Mouse (Mus musculus): Measurements from ENCODE around the gene Nat8f6. TPM values are rescaled to one million over a fixed set of nuclear protein-coding genes. Genes with fewer than 3 reads are reported as not detected.
"Not testable (repeated sequence)": the region's sequence is repeated elsewhere in the genome, so short reads cannot be mapped to it uniquely, and the experiment has no call there.

The Nat8f6 gene
- 0.24 TPM in 1 of 2 replicates, not detected in the other for polyA plus RNA-seq (2015; fragmentation: Nextera tagmentation; extraction: Ambion mirVana)

DNA sequence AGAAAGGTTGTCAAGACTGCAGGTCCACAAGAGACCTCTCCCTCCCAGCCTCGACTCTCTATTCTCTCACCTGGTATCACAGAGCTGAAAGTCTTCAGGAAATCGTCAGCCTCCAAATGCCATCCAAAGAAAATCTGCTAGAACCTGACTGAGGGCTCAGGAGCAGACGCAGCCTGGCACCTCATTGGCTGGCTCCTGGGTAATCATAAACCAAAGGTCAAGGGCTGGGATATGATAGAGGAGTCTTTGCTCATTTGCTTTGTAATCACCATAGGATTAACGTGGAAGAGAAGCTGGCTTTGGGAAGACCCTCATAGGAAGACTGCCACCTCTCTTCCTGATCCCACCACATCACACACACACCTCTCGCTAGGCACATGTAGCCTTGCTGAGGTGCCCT lies at the start of gene Nat8f6, which contains the start of gene Nat8f5:
TSS of gene Nat8f6 (minus strand) at position 118 of the 400 bp plus-strand sequence.
TSS of gene Nat8f5 (minus strand) at position 136 of the 400 bp plus-strand sequence.
- no peak within 1 kb of the TSS for H3K4me3 ChIP-seq (replicated peaks)
- H3K27me3 ChIP-seq, result no peaks in the 10 kb centered on the region
- no peaks in the 10 kb centered on the region for H3K4me1 ChIP-seq
- no peaks in the 10 kb centered on the region for H3K9me3 ChIP-seq (replicated peaks)
- no peak within 1 kb of the TSS for H3K9ac ChIP-seq
- no peak within 1 kb of the TSS for H3K27ac ChIP-seq
- H3K4me2 ChIP-seq, result no peak within 1 kb of the TSS
- no peak for ATAC-seq (replicated peaks; ENCODE audit: low FRiP score)
- WGBS, result 86% methylated on average over 5 of the region's 5 CpGs
- H3K36me3 ChIP-seq, result no peaks in the 10 kb centered on the region

DNA sequence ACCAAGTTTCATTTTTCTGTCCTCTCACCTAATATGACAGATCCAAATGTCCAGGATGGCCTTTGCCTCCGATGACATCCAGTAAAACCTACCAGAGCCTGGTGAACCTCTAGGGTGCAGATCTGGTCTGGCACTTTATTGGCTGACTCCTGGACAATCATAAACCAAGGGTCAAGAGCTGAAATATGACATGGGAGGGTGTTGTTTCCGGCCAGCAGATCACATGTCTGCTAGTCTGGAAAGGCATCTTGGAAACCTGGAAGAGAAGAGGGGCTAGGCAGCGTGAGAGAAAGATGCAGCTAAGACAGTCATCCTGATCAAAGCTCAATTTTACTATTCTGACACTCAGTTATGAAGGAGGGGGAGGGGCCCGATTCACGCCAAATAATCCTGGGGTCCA lies 48.3 kb upstream of the Nat8f6 start, which contains the start of gene Nat8f2:
TSS of gene Nat8f2 (minus strand) at position 153 of the 400 bp plus-strand sequence.
- not testable (repeated sequence) for H3K27ac ChIP-seq; H3K9me3 ChIP-seq (replicated peaks); H3K27me3 ChIP-seq; H3K36me3 ChIP-seq; H3K9ac ChIP-seq; H3K4me3 ChIP-seq (replicated peaks)
- H3K4me2 ChIP-seq, result peak within 1 kb of the TSS; percentile 35
- H3K4me1 ChIP-seq, result peaks cover 18% of the 10 kb centered on the region; the same call in 1 of the 2 replicates
- WGBS, result 58% methylated on average over 5 of the region's 5 CpGs
- peak; percentile 46; the same call in 1 of the 2 replicates for ATAC-seq (replicated peaks; ENCODE audit: low FRiP score)

DNA sequence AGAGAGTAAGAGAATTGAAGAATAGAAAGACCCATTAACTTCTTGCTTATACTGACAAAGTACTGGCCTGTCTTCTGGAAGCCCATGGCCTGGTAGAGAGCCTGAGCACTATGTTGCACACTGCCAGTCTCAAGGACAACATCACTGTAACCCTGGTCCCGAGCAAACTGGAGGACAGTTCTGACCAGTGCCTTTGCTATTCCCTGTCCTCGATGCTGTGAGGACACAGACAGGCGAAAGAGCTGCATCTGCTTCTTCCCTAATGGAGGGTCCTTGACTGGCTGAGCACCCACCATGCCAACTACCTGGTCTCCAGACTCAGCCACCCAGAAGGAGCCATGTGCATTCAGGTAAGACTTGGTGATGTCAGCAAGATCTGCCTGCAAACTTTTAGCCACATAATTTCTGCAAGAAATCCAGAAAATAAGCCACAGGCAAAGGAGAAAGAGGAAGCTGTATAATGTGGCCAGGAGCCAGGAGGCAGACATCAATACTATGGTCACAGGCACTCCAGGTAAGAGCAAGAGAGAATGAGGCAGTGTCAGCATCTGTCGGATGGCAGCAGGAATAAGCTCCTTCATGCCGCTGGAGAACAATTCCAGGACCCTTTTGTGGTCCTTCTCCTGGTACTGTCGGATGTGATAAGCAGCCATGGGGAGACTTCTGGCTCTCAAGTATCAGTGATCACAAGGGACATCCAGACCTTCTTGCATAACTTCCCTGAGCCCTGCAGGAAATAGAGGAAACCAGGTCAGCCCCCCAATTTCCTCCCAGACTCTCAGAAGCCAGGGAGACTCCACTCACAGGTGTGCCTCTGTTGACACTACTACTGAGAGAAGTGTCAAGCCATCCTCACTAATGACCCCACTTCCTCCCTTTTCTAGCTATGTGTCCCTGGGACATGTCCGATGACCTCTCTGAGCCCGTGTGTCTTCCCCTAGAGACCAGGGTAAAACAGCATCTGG lies 47.3 kb upstream of the Nat8f6 start:
- peaks cover 18% of the 10 kb centered on the region; the same call in 1 of the 2 replicates for H3K4me1 ChIP-seq
- H3K27ac ChIP-seq, result no peak overlapping the region
- no peak overlapping the region for H3K4me2 ChIP-seq
- WGBS, result 64% methylated on average over 8 of the region's 8 CpGs
- H3K36me3 ChIP-seq, result no peaks in the 10 kb centered on the region
- no peak overlapping the region for H3K4me3 ChIP-seq (replicated peaks)
- no peaks in the 10 kb centered on the region for H3K9me3 ChIP-seq (replicated peaks)
- no peak for ATAC-seq (replicated peaks; ENCODE audit: low FRiP score)
- H3K9ac ChIP-seq, result no peak overlapping the region
- H3K27me3 ChIP-seq, result no peaks in the 10 kb centered on the region

DNA sequence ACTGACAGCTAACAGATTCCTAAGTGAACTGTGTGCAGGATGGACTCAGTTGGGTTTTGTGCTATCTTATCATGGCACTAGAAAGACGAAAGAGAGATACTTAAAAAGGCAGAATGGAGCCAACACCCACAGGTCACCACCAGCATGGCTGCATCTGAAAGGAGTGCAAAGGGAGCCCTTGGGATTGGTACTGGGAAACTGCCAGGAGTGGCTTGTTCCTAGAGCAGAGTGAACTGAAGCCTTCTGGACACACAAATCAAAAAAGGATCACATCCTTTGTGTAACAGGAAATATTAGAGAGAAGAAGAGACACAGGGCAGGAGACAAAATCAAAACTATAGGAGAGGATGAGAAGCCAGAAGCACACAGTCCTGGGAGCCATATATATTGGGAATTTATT lies 46.2 kb upstream of the Nat8f6 start:
- H3K36me3 ChIP-seq; H3K27ac ChIP-seq; ATAC-seq (replicated peaks; ENCODE audit: low FRiP score); H3K4me2 ChIP-seq; H3K4me3 ChIP-seq (replicated peaks); H3K27me3 ChIP-seq; H3K9ac ChIP-seq; H3K9me3 ChIP-seq (replicated peaks): not testable (repeated sequence)
- peaks cover 18% of the 10 kb centered on the region; the same call in 1 of the 2 replicates for H3K4me1 ChIP-seq
- WGBS, result 85% methylated on average over 1 of the region's 1 CpGs

DNA sequence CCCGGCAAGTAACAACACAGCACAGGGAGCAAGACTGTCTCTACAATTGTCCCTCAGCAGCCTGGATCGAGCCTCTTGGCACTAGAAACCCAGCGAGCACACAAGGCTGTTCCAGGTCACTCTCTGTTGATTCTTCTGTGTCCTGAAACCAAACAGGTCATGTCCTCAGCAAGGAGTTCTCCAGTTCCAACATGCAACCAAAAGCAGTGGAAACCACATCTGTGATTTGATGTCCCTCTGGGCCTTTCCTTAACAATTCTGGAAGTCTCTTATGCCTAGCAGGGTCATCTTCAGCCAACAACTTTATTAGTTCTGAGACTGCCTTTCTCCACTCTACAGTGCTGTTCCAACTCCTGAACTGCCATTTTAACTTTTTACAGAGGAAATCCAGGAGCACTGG lies 45.4 kb upstream of the Nat8f6 start:
- H3K9ac ChIP-seq; H3K4me3 ChIP-seq (replicated peaks); ATAC-seq (replicated peaks; ENCODE audit: low FRiP score); H3K27me3 ChIP-seq; H3K36me3 ChIP-seq; H3K9me3 ChIP-seq (replicated peaks); H3K4me2 ChIP-seq; H3K27ac ChIP-seq: not testable (repeated sequence)
- 85% methylated on average over 3 of the region's 3 CpGs for WGBS
- H3K4me1 ChIP-seq, result peaks cover 18% of the 10 kb centered on the region; the same call in 1 of the 2 replicates

DNA sequence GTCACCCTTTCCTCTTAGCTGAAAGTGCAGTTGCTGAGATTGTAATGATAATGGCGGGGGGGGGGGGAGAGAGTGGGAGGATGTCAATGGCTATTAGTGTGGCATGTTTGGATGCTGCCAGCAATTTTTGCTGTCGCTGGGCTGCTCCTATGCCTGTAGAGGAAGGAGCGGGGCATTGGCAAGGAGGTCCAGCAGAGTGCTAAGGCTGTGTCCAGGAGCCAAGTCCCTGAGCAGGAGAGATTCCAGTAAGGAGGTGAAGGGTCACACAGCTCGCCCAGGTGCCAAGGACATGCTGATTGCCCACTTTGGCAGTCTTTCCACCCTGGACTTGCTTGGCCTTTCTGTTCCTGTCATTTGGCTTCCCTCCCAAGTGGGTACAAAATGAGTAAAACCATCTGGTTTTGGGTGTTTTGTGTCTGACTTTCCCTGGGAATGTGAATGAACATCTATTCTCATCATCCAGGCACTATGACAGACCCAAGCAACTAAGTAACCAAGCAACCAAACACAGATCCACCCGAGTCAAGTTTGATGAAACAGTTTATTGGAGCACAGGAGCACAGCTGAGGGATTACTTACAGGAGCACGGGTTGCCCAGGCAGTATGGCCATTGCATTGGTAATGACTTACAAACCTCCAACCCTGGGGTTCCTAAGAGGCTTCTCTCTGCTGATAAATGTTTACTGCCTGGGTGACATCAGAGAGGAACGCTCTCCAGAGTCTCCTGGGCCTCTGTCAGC lies 44.3 kb upstream of the Nat8f6 start:
- H3K27me3 ChIP-seq; H3K4me3 ChIP-seq (replicated peaks); H3K36me3 ChIP-seq; H3K4me2 ChIP-seq; H3K27ac ChIP-seq; H3K9ac ChIP-seq; ATAC-seq (replicated peaks; ENCODE audit: low FRiP score); H3K9me3 ChIP-seq (replicated peaks): not testable (repeated sequence)
- WGBS, result 62% methylated on average over 6 of the region's 7 CpGs
- H3K4me1 ChIP-seq, result peaks cover 18% of the 10 kb centered on the region; the same call in 1 of the 2 replicates

DNA sequence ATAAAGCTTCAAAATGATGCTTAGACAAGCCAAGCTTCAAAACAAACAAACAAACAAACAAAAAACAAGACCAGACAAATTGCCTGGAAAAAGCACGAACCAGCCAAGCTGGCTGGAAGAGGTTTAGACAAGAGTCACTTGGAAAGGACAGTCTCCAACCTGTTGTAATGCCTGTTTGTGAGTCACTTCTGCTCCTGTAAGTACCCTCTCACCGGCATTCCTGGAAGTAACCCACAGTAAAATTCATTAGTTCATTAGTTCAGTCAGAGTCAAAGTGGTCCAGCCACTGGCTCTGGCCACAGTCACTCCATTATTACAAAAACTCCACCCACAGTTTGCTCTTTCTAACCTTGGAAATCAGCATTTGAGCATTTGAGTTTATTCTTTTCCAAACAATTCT lies 43.1 kb upstream of the Nat8f6 start:
- H3K4me3 ChIP-seq (replicated peaks), result no peak overlapping the region
- H3K27ac ChIP-seq, result no peak overlapping the region
- H3K36me3 ChIP-seq, result no peaks in the 10 kb centered on the region
- no peak overlapping the region for H3K9ac ChIP-seq
- ATAC-seq (replicated peaks; ENCODE audit: low FRiP score), result no peak
- H3K4me2 ChIP-seq, result no peak overlapping the region
- no peaks in the 10 kb centered on the region for H3K9me3 ChIP-seq (replicated peaks)
- peaks cover 11% of the 10 kb centered on the region; the same call in 1 of the 2 replicates for H3K4me1 ChIP-seq
- 96% methylated on average over 2 of the region's 2 CpGs for WGBS
- no peaks in the 10 kb centered on the region for H3K27me3 ChIP-seq

DNA sequence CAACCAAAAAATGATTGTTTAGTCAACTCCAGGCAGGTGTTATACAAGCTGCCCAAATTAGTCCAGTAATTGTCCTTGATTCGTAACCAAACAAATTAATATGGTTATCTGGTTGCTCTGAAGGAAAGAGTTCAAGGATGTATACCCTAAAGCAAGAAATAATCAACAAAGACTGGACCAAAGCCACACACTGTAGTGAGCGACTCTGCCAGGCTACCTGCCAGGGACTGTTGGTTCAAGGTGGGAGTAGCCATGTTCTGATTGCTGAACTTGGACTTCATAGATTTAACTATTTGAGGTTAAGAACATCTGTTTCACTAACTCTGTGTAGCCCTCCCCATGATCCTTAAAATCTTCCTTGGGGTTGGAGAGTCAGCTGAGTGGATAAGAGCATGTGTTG lies 42.4 kb upstream of the Nat8f6 start:
- Histone ChIP-seq H3K4me3 (replicated peaks) (no peak overlapping the region), H3K9ac (no peak overlapping the region), H3K27ac (no peak overlapping the region), H3K36me3 (no peaks in the 10 kb centered on the region), H3K9me3 (replicated peaks) (no peaks in the 10 kb centered on the region), H3K4me2 (no peak overlapping the region), H3K27me3 (no peaks in the 10 kb centered on the region), H3K4me1 (peaks cover 4% of the 10 kb centered on the region; the same call in 1 of the 2 replicates)
- WGBS, result 82% methylated on average over 2 of the region's 2 CpGs
- ATAC-seq (replicated peaks; ENCODE audit: low FRiP score), result no peak

DNA sequence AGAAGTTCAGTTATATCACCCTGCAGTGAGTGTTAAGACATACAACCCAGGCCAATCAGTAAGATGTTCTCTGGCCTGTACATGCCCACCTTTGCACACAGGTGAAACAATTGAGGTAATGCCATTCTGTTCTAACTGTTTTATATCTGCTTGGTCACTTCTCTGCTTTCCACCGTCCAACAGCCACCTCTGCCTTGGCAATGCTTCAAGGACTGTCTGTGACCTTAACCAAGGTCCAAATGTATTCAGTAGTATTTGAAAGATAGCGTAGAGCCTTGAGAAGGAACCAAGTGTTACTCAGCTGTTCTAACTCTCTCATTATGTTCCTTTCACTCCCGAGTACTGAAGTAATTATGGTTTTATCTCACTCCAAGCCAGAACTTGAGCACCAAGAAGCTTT lies 41.8 kb upstream of the Nat8f6 start:
- H3K4me1 ChIP-seq, result no peaks in the 10 kb centered on the region
- ATAC-seq (replicated peaks; ENCODE audit: low FRiP score), result no peak
- no peaks in the 10 kb centered on the region for H3K36me3 ChIP-seq
- no peak overlapping the region for H3K4me2 ChIP-seq
- WGBS, result 82% methylated on average over 3 of the region's 3 CpGs
- no peaks in the 10 kb centered on the region for H3K9me3 ChIP-seq (replicated peaks)
- no peak overlapping the region for H3K27ac ChIP-seq
- no peak overlapping the region for H3K4me3 ChIP-seq (replicated peaks)
- no peaks in the 10 kb centered on the region for H3K27me3 ChIP-seq
- no peak overlapping the region for H3K9ac ChIP-seq

DNA sequence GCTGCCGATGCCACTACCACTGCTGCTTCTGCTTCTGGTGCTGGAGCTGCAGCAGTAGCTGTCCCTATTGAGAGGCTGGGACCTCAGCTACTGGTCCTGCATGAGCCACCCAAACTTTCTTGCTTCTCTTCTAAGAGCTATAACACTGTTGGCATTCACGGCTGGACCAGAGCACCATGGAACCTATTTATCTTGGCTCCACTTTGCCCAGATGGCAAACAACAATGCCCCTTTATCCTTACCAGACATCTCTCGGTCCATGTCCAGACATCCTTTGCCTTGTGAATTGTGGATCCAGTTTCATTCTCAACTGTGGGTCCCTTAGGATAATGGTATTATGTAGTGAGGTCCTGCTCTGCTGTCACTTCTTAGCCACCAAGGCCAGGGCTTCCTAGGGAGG lies 40.5 kb upstream of the Nat8f6 start:
- H3K4me2 ChIP-seq, result no peak overlapping the region
- WGBS, result 86% methylated on average over 3 of the region's 3 CpGs

DNA sequence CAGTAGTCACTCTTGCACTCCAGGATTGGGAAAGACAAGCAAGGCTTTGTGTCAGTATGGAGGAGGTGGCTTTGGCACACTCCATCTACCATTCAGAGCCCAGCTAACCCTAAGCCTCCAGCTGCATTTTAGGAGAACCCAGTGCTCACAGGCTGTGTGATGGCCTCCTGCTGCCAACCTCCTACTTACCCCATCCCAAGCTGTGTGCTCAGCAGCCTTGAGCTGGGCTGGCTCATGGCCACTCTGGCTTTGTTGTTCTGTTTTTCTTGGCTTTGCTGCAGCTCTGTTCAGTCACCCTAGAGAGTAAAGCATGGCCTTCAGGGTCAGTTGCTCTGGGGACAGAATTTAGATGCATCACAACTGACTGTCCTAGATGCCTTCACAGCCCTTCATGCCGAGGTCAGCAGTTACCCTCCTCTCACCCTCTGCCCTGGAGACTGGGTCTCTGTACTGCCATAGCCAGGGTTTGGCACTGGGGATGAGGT lies 35.5 kb upstream of the Nat8f6 start:
- H3K9ac ChIP-seq, result no peak overlapping the region
- H3K9me3 ChIP-seq (replicated peaks), result no peaks in the 10 kb centered on the region
- no peak overlapping the region for H3K4me3 ChIP-seq (replicated peaks)
- 64% methylated on average over 1 of the region's 1 CpGs for WGBS
- no peak overlapping the region for H3K4me2 ChIP-seq
- no peak overlapping the region for H3K27ac ChIP-seq
- ATAC-seq (replicated peaks; ENCODE audit: low FRiP score), result peak; percentile 77
- no peaks in the 10 kb centered on the region for H3K36me3 ChIP-seq
- no peaks in the 10 kb centered on the region for H3K27me3 ChIP-seq
- peaks cover 6% of the 10 kb centered on the region for H3K4me1 ChIP-seq

More for the DNA sequence above, 40.5 kb upstream of the Nat8f6 start:
- Histone ChIP-seq H3K4me1 (peaks cover 3% of the 10 kb centered on the region), H3K4me3 (replicated peaks) (no peak overlapping the region), H3K9me3 (replicated peaks) (no peaks in the 10 kb centered on the region), H3K9ac (no peak overlapping the region), H3K27ac (no peak overlapping the region), H3K36me3 (no peaks in the 10 kb centered on the region), H3K27me3 (no peaks in the 10 kb centered on the region)
- no peak for ATAC-seq (replicated peaks; ENCODE audit: low FRiP score)

DNA sequence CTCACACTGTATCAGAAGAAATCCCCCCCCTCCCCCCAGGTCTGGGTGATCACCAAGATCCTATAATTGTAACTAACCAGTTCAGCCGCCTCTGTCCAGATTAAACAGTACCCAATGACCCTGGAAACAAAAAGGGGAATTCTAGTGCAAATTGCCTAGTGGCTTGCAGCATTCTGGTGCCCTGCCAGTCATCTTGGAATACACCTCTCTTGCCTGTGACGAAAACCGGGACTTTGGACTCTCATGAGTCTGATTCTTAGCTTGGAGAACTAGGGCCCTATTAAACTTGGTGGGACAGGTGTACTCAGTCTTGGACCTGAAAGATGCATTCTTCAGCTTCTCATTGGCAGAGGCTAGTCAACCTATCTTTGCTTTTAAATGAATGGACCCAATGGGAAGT lies 32.7 kb upstream of the Nat8f6 start:
- ATAC-seq (replicated peaks; ENCODE audit: low FRiP score), result no peak
- H3K4me2 ChIP-seq, result no peak overlapping the region
- WGBS, result 83% methylated on average over 3 of the region's 3 CpGs

More for the DNA sequence above, 32.7 kb upstream of the Nat8f6 start:
- Histone ChIP-seq H3K27me3 (no peaks in the 10 kb centered on the region), H3K9me3 (replicated peaks) (no peaks in the 10 kb centered on the region), H3K4me1 (peaks cover 6% of the 10 kb centered on the region), H3K27ac (no peak overlapping the region), H3K9ac (no peak overlapping the region), H3K36me3 (no peaks in the 10 kb centered on the region), H3K4me3 (replicated peaks) (no peak overlapping the region)
